Mouse (Mus musculus) urinary bladder, postnatal 14 days (tissue): Measurements from ENCODE around the gene Mmp27.

Experiments used
- DNase-seq: peaks from one replicate; pipeline ENCODE4 v3.0.0; 2021; ENCODE audit warnings: low spot score

Gene Mmp27

DNA sequence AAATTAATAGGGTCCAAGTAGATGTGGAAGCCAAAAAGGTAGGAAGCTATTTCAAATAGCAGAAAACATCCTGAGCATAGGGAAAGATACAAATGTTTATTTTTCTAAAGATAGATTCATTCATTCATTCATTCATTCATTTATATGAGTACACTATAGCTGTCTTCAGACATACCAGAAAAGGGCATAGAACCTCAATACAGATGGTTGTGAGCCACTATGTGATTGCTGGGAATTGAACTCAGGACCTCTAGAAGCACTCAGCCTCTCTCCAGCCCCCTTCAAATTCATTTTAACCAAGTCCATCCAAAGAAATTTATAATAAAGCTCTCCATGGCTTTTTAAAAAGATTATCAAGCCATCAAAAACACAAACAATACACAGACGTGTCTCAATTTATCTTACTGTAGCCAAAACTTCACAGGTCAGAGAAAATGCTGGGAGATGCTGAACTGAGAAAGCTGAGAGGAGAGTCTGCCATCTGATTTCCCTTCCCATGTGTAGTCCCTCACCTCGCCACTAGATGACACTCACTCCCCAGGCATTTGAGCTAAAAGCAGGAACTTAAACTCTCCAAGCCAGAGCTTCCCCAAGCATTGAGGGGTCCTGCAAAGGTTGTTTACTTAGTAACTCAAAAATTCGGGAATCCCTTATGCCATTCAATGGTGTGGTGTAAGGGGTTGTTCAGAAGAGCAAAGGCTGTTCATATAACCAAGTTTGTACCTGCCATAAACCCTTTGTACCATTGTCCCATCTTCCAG lies 32.0 kb downstream of the Mmp27 start:
- peak; percentile 72 for DNase-seq

DNA sequence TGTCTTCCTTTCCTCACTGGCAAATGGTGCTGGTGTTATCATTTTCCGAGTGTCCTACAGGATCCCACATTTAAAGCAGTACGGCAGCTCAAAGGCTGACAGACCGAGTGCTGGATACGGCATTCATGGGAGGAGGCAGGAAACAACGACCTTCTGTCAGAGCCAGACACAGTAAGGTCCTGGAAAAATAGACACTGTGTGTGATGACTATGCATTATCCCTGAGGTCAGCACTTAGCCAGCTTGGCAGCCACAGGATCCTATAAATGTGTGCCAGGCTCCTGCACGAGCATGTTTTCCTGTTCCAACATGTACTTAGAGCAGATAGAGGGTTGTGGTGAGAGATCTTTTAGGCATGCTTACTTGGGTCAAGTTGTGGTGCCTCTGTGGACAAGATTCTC lies 32.8 kb downstream of the Mmp27 start:
- DNase-seq: peak; percentile 22

DNA sequence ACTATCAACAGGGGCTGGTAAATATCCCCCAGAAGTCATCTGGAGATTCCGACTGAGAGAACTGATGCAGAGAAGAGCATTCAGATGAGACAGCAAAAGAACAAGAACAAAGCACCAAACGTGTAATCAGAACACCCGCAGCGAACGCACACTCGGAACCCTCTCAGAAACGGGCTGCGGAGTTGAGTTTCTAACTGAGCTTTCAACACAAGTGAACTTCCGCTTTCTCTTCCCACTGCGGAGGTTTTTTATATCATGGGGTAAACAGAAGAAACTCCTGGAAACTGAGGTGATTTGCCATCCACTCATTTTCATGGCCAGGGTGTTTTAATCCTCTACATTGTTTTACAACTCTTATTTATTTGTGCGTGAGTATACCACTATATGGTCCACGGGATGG lies 34.4 kb downstream of the Mmp27 start:
- DNase-seq: no peak

DNA sequence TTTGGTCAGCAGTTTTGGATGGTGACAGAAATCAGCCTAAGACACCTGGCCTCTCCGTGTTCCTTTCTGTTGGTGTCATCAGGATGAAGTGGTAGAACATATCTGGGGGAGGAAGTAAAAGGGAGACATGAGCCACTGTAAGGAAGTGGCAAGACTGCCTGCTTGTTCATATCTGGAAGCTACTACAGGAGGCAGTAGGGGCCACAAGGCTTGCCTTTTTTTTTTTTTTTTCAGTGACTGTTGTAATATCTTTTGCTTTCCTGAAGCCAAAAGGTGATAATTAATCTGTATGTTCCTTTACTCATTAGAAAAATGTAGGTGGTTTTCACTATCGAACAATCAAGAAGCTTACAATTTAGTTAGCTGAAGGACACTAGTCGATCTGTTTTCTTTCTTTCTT lies 51.4 kb downstream of the Mmp27 start:
- no peak for DNase-seq

DNA sequence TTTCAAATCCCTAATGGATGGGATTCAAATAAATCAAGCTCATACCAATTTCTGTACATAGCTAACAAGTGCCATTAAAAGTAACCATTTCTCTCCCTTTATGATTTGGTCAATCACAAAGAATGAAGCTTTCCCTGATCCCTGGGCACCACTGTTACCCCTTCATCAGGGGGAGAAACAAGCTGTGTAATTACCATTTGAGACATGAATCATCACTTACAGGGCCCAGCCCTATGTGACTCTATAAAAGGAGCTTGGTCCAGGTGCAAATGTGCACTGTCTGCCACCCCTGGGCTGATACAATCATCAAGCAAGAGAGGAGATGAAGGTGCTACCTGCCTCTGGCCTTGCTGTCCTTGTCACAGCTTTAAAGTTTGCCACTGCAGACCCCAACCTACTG lies 56.7 kb downstream of the Mmp27 start, which contains the start of gene Mmp20:
Gene Mmp20 (plus strand): TSS at position 301 of the 400 bp plus-strand sequence.
- no peak for DNase-seq
